Mouse (Mus musculus) erythroblast, adult 5-6 weeks (primary cell): ENCODE data around the gene Hist1h2ai. TPM values are rescaled to one million over a fixed set of nuclear protein-coding genes. Genes with fewer than 3 reads are reported as not detected.

Experiments
- ATAC-seq: replicated peaks from 2 replicates; pipeline ENCODE4 v1.8.0; 2016; ENCODE audit warnings: moderate number of reproducible peaks, mild to moderate bottlenecking, moderate TSS enrichment, inconsistent platforms; ENCODE audit not compliant: poor library complexity, low FRiP score, severe bottlenecking
- total RNA-seq, 2 experiments: library from RNA; stranded (forward) in 1 of 2; stranded (reverse) in 1 of 2; fragments of 150-400 nt in 1 of 2; fragments of 200-764, 138-1000 nt in 1 of 2; gene quantifications; 2 replicates each; pipeline versions ENCODE4 v1.2.3 to v1.2.4; 2015 to 2017; ENCODE audit warnings: low replicate concordance in 2 of 2

Hist1h2ai gene
- 6.1 TPM in 1 of 2 replicates, not detected in the other for total RNA-seq (2015; ENCODE audit: low replicate concordance)
- 1,027 and 1,342 TPM in 2 replicates for total RNA-seq (2017; ENCODE audit: low replicate concordance)

DNA sequence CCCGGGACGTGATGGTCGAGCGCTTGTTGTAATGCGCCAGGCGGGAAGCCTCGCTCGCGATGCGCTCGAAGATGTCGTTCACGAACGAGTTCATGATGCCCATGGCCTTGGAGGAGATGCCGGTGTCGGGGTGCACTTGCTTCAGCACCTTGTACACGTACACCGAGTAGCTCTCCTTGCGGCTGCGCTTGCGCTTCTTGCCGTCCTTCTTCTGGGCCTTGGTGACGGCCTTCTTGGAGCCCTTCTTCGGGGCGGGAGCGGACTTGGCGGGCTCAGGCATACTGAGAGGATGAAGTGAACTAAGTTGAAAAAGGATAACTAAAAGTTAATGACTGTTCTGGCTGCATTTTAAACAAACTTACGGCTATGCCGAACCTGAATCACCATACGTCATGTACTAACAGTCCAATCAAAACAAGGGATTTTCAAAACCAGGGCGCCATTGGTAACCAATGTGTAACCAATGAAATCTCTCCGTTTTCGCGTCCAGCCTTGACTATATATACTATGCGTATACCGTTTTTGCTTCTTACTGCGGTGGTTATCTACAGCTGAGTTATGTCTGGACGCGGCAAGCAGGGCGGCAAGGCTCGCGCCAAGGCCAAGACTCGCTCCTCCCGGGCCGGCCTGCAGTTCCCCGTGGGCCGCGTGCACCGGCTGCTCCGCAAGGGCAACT lies at the start of gene Hist1h2ai, which contains the start of gene Hist1h2bl:
Gene Hist1h2ai, plus strand, starts transcription at position 559 of the 676 bp plus-strand sequence.
Gene Hist1h2bl, minus strand, starts transcription at position 280 of the 676 bp plus-strand sequence.
- peak; percentile 79 for ATAC-seq

GRCm38 (mm10) chr13:21677305-21677704 lies 38.9 kb upstream of the Hist1h2ai start, which contains the start of gene Olfr1360:
TSS of gene Olfr1360 (minus strand) at chr13:21677405.
- ATAC-seq: no peak

DNA sequence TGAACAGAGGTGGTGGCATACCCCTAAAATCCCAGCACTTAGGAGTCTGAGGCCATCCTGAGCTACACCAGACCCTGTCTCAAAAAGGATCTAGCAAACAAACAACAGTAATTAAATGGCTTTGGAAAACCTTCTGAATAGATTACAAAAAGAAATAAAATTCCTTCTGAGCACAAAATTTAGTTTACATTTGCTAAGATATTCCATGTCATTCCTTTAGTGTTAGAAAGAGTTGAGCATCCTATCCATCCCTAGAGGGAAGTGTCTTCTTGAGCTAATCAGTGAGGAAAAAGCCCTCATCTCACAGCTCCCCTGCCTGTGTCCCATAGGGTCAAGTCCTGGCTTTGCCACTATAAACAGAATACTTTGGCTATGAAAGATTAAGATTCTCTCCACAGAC lies 18.4 kb upstream of the Hist1h2ai start, which contains the start of gene Olfr1359:
Gene Olfr1359, plus strand, starts transcription at position 301 of the 400 bp plus-strand sequence.
- no peak for ATAC-seq

- ATAC-seq: no peak
Observed at GRCm38 (mm10) chr13:21706669-21707068, 9.6 kb upstream of the Hist1h2ai start.

GRCm38 (mm10) chr13:21710031-21710711 lies 6.1 kb upstream of the Hist1h2ai start:
- ATAC-seq: peak; percentile 89

GRCm38 (mm10) chr13:21710821-21711525 lies 5.2 kb upstream of the Hist1h2ai start:
- peak; percentile 46 for ATAC-seq

GRCm38 (mm10) chr13:21711698-21712097 lies 4.5 kb upstream of the Hist1h2ai start:
- no peak for ATAC-seq

- ATAC-seq: peak; percentile 35
Observed at GRCm38 (mm10) chr13:21714725-21715124, 1.5 kb upstream of the Hist1h2ai start.

DNA sequence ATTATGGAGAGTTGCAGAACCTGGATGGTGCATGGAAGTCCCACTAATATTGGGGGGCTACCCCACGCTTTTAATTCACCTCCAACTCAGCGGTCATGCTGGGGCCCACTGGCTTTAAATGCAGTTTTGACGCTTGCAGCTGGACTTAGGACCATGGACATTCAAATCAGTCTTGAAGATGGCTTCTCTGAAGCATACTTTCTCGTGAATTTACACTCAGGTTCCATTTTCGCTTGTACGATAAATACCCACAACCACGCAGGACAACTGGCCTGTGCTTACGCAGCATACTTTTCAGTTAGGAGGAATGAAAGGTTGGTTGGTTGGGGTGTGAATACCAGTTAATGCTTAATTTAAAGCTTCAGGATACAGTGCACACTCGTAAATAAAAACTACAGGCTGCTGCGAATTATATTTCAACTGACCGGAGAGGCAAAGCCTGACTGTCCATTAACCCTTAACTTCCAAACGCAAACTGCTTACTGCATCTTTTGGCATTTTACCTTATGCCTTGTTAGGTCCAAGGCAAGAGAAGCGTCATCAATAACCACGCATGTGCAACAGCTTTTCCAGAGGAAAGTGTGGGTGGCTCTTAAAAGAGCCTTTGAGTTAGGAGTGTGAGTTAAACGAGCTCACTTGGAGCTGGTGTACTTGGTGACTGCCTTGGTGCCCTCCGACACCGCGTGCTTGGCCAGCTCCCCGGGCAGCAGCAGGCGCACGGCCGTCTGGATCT lies 925 bp upstream of the Hist1h2ai start:
- peak; percentile 14; the same call in 1 of the 2 replicates for ATAC-seq

DNA sequence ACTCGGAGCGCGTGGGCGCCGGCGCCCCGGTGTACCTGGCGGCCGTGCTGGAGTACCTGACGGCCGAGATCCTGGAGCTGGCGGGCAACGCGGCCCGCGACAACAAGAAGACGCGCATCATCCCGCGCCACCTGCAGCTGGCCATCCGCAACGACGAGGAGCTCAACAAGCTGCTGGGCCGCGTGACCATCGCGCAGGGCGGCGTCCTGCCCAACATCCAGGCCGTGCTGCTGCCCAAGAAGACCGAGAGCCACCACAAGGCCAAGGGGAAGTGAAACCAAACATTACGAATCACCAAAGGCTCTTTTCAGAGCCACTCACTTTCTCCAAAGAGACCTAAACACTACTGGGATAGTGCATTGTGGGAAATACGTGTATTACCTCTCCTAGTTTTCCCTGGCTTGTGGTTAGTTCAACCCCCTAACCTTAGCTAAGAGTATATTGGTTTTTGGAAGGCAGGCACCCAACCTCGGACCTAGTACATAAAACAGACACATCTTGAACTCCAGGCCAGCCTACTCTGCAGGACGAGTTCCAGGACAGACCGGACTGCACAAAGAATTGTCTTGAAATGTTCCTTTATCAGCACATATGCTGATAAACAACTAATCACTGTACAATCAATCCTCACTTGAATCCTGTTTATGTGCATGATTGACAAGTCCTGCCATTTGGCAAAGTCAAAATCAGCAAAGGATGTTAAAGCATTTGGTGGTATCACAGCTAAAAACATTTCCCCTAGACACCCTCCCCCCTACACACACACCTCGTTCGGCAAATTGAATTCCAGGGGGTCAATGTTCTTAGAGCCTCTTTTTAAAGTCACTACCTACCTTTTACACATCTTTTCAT lies 544 bp downstream of the Hist1h2ai start:
- ATAC-seq: peak; percentile 12

DNA sequence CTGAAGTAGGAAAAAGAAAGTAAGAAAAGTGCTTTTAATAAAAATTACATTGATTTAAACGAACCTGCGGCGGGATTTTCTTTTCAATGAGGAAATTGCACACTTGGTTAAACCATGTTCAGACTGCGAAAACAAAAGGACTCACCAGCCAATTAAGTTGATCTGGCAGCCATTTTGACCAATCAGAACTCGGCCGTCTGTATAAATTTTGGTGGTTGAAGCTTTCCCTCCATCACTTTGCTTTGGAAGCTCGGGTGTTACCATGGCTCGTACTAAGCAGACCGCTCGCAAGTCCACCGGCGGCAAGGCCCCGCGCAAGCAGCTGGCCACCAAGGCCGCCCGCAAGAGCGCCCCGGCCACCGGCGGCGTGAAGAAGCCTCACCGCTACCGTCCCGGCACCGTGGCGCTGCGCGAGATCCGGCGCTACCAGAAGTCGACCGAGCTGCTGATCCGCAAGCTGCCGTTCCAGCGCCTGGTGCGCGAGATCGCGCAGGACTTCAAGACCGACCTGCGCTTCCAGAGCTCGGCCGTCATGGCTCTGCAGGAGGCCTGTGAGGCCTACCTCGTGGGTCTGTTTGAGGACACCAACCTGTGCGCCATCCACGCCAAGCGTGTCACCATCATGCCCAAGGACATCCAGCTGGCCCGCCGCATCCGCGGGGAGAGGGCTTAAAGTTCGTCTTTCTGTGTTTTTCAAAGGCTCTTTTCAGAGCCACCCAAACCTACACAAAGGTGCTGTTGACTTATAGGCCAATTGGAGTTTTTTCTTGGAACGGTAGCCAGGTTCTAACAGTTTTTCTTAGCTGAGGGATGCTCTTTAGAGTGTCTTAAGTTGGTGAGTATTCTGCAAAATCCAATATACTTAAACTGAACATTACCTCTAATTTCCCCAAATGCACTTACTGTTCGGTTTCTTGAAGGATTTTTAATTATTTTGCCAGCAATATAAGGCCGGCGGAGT lies 1.5 kb downstream of the Hist1h2ai start, which contains the start of gene Hist1h3h:
Gene Hist1h3h, plus strand, starts transcription at position 263 of the 961 bp plus-strand sequence.
- peak; percentile 50 for ATAC-seq

DNA sequence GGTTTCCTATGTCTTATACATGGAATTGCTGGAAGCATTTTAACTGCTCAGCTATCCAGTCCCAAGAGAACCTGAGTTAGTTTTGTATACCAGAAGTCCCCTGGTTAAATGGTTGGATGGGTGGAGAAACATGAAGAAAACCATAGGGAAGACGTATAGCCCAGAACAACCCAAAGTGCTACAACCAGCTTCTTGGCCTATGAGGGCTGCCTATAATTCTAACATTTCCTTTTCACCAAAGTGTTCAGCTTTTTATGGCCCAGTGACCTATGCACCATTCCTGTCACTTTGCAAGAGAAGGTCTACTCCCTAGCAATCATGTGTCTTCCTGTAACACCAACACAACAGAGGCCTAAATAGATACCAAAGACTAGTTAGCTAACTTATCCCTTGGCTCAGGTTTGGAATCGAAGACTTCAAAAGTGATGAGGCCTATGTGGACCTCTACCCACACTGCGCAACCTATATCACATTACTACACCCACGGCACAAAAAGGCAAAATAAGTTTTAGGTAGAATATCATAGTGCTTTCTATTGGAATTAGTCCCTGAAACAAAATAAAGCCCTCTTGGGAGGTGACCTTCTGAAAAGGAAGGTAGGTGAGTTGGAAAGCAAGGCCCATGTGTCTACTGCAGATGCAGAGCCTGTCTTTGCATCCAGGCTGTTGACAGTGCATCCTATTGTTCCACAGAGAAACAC lies 2.3 kb downstream of the Hist1h2ai start:
- ATAC-seq: 0 out of 2 replicates have a peak, but pooled peaks have one; percentile 0

DNA sequence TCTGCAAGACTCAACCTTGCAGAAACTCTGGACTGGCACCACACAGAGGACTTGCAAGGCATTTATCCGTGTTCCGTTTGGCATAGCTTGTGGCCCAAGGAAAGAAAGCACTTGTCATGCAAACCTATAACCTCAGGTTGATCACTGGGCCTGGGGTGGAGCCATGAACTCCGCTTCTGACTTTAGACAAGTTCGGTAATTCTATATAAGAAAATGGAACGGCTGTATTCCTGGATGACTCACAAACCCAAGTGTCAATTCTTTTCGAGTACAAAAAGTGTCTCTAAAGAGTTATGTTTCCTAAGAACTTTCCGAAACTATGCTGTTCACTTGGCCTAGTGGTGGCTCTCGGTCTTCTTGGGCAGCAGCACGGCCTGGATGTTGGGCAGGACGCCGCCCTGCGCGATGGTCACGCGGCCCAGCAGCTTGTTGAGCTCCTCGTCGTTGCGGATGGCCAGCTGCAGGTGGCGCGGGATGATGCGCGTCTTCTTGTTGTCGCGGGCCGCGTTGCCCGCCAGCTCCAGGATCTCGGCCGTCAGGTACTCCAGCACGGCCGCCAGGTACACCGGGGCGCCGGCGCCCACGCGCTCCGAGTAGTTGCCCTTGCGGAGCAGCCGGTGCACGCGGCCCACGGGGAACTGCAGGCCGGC lies 5.0 kb downstream of the Hist1h2ai start:
- peak; percentile 21; the same call in 1 of the 2 replicates for ATAC-seq

- peak; percentile 86 for ATAC-seq
Observed at GRCm38 (mm10) chr13:21721757-21722372, 5.6 kb downstream of the Hist1h2ai start, which contains the start of gene Hist1h2bm. TSS of gene Hist1h2bm (plus strand) at chr13:21722044.

DNA sequence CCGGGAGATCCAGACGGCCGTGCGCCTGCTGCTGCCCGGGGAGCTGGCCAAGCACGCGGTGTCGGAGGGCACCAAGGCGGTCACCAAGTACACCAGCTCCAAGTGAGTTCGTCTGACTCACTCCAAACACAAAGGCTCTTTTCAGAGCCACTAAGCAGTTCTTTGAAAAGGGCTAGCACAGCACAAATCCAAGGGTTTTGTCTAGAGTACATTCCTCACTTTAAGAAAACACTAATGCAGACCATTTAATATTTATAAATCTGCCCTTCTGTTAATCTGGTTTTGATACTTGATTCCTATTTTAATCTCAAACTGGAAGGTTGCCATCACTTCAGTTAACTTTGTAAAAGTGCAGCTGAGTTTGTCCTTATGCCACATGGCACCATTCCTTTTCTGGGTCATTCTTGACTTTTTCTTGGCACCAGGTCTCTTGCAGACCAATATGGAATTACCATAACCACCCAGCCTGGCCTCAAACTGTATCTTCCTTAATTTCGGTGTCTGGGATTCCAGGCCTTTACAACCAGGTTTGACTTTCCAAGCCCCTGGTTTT lies 6.2 kb downstream of the Hist1h2ai start:
- no peak for ATAC-seq
